Mouse (Mus musculus): ENCODE data around the gene Ulk2.
"Not testable (repeated sequence)": the region's sequence is repeated elsewhere in the genome, so short reads cannot be mapped to it uniquely, and the experiment has no call there.

Gene Ulk2

GRCm38 (mm10) chr11:61854988-61855411, at the start of gene Ulk2:
Ulk2 (minus strand) TSS chr11:61855073.
- in situ Hi-C loops (cut with MboI): no loop called here

- in situ Hi-C loops (cut with MboI): no loop called here
These were observed 27.3 kb upstream of the Ulk2 start for GRCm38 (mm10) chr11:61882183-61882582.

- in situ Hi-C loops (cut with MboI): no loop called here
These were observed 25.0 kb upstream of the Ulk2 start for GRCm38 (mm10) chr11:61879921-61880320.

- in situ Hi-C loops (cut with MboI): no loop called here
These were observed 17.0 kb upstream of the Ulk2 start for GRCm38 (mm10) chr11:61871881-61872280.

DNA sequence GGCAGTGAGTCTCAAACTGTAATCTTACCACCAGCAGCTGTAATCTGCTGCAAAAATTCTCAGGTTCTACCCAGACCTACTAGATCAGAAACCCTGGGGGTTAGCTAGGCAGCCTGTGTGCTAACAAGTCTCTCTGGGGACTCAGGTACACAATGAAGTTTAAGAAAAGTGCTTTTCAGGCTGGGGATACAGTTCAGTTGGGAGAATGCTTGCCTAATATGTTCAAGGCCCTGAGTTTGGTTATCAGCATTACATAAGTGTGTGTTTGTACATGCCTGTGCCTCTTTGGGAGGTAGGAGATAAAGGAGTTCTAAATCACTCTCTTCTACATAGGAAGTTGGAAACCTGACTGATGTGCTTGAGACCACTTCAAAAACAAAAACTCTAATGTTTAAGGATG, 12.0 kb upstream of the Ulk2 start:
- in situ Hi-C loops (cut with MboI): no loop called here

GRCm38 (mm10) chr11:61861781-61862547, 7.1 kb upstream of the Ulk2 start:
- in situ Hi-C loops (cut with MboI): no loop called here

- in situ Hi-C loops (cut with MboI): no loop called here
These were observed 4.4 kb upstream of the Ulk2 start for GRCm38 (mm10) chr11:61859316-61859715.

DNA sequence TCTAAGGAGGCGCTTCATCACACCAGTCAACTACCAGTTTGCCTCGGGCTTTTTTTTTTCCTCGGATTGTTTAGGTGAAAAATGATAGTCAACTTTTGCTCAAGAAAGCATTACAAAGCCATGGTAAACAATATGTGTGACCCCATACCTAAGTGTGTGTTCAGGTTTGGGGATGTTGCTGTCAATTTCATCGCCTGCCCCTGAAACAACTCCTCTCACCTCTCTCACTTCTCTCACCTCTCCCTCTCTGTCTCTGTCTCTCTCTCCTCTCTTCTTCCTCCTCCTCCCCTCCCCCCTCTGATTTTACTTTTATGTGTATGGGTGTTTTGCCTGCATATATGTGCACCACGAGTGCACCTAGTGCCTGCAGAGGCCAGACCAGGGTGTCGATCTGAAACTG, 666 bp upstream of the Ulk2 start:
- in situ Hi-C loops (cut with MboI): no loop called here

- in situ Hi-C loops (cut with MboI): no loop called here
These were observed 474 bp downstream of the Ulk2 start for GRCm38 (mm10) chr11:61854211-61854987.

- in situ Hi-C loops (cut with MboI): no loop called here
These were observed 1.2 kb downstream of the Ulk2 start for GRCm38 (mm10) chr11:61853659-61854058.

- in situ Hi-C loops (cut with MboI): no loop called here
These were observed 2.0 kb downstream of the Ulk2 start for GRCm38 (mm10) chr11:61852916-61853315.

GRCm38 (mm10) chr11:61851195-61851594, 3.7 kb downstream of the Ulk2 start:
- in situ Hi-C loops (cut with MboI): no loop called here

DNA sequence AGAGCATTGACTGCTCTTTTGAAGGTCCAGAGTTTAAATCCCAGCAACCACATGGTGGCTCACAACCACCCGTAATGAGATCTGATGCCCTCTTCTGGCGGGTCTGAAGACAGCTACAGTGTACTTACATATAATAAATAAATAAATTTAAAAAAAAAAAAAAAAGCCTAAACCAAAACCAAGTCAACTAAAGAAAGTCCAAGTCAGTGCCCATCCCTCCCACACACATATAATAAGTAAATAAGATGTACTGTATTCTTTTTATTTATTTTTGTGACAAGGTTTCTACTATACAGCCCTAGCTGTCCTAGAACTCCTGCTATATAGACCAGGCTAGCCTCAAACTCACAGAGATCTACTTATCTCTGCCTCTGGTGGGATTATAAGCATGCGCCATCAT, 14.2 kb downstream of the Ulk2 start:
- in situ Hi-C loops (cut with MboI): not testable (repeated sequence)

DNA sequence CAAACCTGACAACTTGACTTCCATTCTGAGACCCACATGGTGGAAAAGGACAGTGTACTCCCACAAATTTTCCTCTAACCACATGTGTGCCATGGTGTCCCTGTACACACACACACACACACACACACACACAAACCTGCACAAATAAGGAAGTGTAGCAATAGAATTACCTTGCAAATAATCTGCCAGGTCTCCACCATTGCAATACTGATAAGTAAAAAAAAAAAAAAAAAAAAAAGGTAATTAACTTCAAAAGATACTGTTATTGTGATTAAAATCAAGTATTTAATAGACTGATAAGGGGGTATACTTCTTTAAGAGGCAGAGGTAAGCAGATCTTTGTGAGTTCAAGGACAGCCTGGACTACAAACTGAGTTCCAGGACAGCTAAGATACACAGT, 14.9 kb downstream of the Ulk2 start:
- in situ Hi-C loops (cut with MboI): no loop called here

- in situ Hi-C loops (cut with MboI): no loop called here
These were observed 15.7 kb downstream of the Ulk2 start for GRCm38 (mm10) chr11:61839182-61839581.

- in situ Hi-C loops (cut with MboI): no loop called here
These were observed 45.1 kb downstream of the Ulk2 start for GRCm38 (mm10) chr11:61809793-61810192.

DNA sequence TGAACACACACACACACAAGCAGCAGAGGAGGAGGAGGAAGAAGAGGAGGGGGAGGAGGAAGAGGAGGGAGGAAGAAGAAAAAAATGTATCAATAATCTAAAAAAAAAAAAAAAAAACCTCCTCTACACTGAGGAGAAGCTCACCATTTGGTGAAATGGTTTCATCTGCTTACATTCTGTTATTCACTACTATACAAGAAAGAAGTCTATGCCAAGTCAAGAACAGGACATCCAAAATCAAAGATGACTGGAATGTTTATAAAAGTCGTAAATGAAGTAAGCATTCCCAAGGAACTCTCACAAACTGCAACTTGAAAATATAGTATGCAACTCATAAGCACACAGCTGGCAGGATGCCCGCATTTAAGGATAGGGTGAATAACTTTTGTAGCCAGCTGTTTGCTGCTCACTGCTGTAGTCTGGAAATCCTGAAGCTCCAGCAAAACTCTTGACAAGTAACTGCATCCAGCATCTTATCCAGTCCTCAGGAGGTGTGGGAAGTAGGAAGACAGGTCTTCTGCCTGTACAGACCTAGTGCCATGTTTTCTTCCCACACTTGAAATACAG, 46.2 kb downstream of the Ulk2 start:
- in situ Hi-C loops (cut with MboI): no loop called here

- in situ Hi-C loops (cut with MboI): no loop called here
These were observed 61.4 kb downstream of the Ulk2 start for GRCm38 (mm10) chr11:61793441-61793840.

DNA sequence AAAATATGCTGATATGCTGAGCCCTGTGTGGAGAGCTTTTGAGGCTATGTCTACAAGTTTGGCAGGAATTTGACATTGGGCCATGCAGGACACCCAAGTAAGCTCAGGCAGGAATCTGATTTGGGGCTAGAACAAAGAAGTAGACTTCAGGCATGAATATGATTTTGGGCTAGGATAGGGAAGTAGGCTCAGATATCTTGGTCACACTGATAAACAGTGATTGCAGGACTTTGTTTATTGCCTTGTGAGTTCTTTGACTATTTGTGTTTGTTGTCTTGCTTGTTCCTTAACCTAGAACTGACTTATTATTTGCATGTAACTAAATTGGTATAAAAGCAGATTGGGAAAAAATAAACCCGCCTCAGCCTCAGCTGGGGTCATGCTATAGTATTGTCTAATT, 66.3 kb downstream of the Ulk2 start:
- in situ Hi-C loops (cut with MboI): no loop called here

GRCm38 (mm10) chr11:61782526-61782925, 72.3 kb downstream of the Ulk2 start:
- in situ Hi-C loops (cut with MboI): not testable (repeated sequence)

DNA sequence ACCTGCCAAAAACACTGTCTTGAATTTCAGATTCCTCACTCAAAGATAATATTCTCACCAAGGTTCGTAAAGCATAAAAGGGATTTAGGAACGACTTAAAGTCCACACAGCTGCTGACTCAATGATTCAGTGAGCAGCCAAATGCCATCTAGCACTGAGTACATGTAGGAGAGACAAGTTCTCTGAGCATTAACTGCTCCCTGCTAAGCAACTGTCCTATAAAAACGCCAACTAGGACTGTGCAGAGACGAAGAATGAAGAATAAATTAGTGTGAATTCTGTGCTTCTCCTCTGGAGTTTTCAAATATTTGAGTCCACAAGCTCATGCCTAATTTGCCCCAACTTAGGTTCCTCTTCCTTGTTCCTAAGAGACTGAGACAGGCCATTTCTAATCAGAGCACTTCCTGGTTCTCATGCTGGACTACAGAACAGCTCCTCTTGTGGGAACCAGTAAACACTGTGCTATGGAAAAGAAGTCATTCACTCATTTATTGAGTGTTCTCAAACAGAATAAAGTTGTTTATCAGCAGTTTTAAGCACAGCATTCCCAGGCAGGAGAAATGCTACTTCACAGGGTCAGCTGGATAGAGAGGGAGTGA, 80.2 kb downstream of the Ulk2 start:
- in situ Hi-C loops (cut with MboI): no loop called here

GRCm38 (mm10) chr11:61761584-61762407, 93.1 kb downstream of the Ulk2 start, which contains the start of gene Prpsap2:
Prpsap2 (minus strand) TSS chr11:61762088.
- in situ Hi-C loops (cut with MboI): no loop called here

Data from mature B cell (primary cell).